Mouse (Mus musculus): ENCODE measurements around the gene Smu1.

Smu1 gene

GRCm38 (mm10) chr4:40735351-40735750, 22.4 kb downstream of the Smu1 start:
- DNase-seq = no peak

GRCm38 (mm10) chr4:40731262-40731661, 26.5 kb downstream of the Smu1 start:
- DNase-seq = no peak

GRCm38 (mm10) chr4:40727247-40727646, 30.5 kb downstream of the Smu1 start:
- DNase-seq = no peak

GRCm38 (mm10) chr4:40725554-40725953, 32.2 kb downstream of the Smu1 start:
- DNase-seq = no peak

- DNase-seq = no peak
Measured at GRCm38 (mm10) chr4:40725141-40725540, 32.6 kb downstream of the Smu1 start.

GRCm38 (mm10) chr4:40722687-40723460, 34.8 kb downstream of the Smu1 start:
- peak in 1 of 2 experiments; percentile 75 for DNase-seq

- peak; percentile 97 to 98 for DNase-seq
Measured at GRCm38 (mm10) chr4:40722011-40722666, 35.6 kb downstream of the Smu1 start, which contains the start of gene Dnaja1. TSS of gene Dnaja1 (plus strand) at chr4:40722150.

- no peak for DNase-seq
Measured at GRCm38 (mm10) chr4:40720910-40721309, 36.8 kb downstream of the Smu1 start.

GRCm38 (mm10) chr4:40717141-40717540, 40.6 kb downstream of the Smu1 start:
- DNase-seq = no peak

- DNase-seq = peak in 1 of 2 experiments; percentile 20
Measured at GRCm38 (mm10) chr4:40703710-40704275, 53.9 kb downstream of the Smu1 start.

- DNase-seq = peak; percentile 94 to 99
Measured at GRCm38 (mm10) chr4:40702797-40703709, 54.7 kb downstream of the Smu1 start, which contains the start of gene Aptx. TSS of gene Aptx (minus strand) at chr4:40703194.

- DNase-seq = no peak
Measured at GRCm38 (mm10) chr4:40701796-40702195, 55.9 kb downstream of the Smu1 start.

- DNase-seq = no peak
Measured at GRCm38 (mm10) chr4:40700216-40700615, 57.5 kb downstream of the Smu1 start.

- no peak for DNase-seq
Measured at GRCm38 (mm10) chr4:40697059-40697458, 60.7 kb downstream of the Smu1 start.

- DNase-seq = no peak
Measured at GRCm38 (mm10) chr4:40691100-40691499, 66.6 kb downstream of the Smu1 start.
